Mouse (Mus musculus) midbrain, embryonic 13.5 days (tissue): ENCODE data around the gene Rab30. TPM values are rescaled to one million over a fixed set of nuclear protein-coding genes. Genes with fewer than 3 reads are reported as not detected.

Source experiments
- ATAC-seq: fragments of 200-750 bp; cut with Nextera tagmentation; 2 replicates; pipeline ENCODE4 v1.8.0; 2017; ENCODE audit warnings: mild to moderate bottlenecking, moderate TSS enrichment, moderate library complexity
- H3K27ac ChIP-seq: fragments of 300-500 bp; sonication (generic); 2 replicates; pipeline ENCODE4 v1.5.1; 2015; ENCODE audit warnings: inconsistent platforms, mild to moderate bottlenecking, moderate library complexity
- H3K27me3 ChIP-seq: fragments of 300-500 bp; sonication (generic); 2 replicates; pipeline ENCODE4 v1.6.1; 2015; ENCODE audit warnings: mild to moderate bottlenecking, inconsistent platforms
- H3K36me3 ChIP-seq: fragments of 300-500 bp; sonication (generic); 2 replicates; pipeline ENCODE4 v1.6.1; 2015; ENCODE audit warnings: mild to moderate bottlenecking, inconsistent platforms
- H3K4me1 ChIP-seq: fragments of 300-500 bp; sonication (generic); replicated peaks from 2 replicates; pipeline ENCODE4 v1.6.1; 2015; ENCODE audit warnings: inconsistent platforms
- H3K4me2 ChIP-seq: fragments of 300-500 bp; sonication (generic); replicated peaks from 2 replicates; pipeline ENCODE4 v1.6.1; 2015; ENCODE audit warnings: moderate library complexity, mild to moderate bottlenecking, inconsistent platforms
- H3K4me3 ChIP-seq: fragments of 300-500 bp; sonication (generic); replicated peaks from 2 replicates; pipeline ENCODE4 v1.5.1; 2015; ENCODE audit warnings: mild to moderate bottlenecking, inconsistent platforms
- H3K9ac ChIP-seq: fragments of 300-500 bp; sonication (generic); replicated peaks from 2 replicates; pipeline ENCODE4 v1.6.1; 2015; ENCODE audit warnings: mild to moderate bottlenecking, inconsistent platforms
- H3K9me3 ChIP-seq: fragments of 300-500 bp; sonication (generic); 2 replicates; pipeline ENCODE4 v1.6.1; 2016; ENCODE audit warnings: mild to moderate bottlenecking, inconsistent platforms
- WGBS: fragments of 180-500 bp; shearing (Covaris S2); methylation state at CpG from one replicate; pipeline ENCODE4 v1.1.7; 2015; 5-methylcytosine and 5-hydroxymethylcytosine counted together
- polyA plus RNA-seq: library from polyadenylated mRNA; unstranded; fragments of >200 nt; fragmentation: Nextera tagmentation; extraction: Ambion mirVana; gene quantifications from 2 replicates; pipeline ENCODE4 v1.2.1, GENCODE M21; 2015

Gene Rab30
- polyA plus RNA-seq, 1 experiment from 2014 or later = 21.6 TPM

DNA sequence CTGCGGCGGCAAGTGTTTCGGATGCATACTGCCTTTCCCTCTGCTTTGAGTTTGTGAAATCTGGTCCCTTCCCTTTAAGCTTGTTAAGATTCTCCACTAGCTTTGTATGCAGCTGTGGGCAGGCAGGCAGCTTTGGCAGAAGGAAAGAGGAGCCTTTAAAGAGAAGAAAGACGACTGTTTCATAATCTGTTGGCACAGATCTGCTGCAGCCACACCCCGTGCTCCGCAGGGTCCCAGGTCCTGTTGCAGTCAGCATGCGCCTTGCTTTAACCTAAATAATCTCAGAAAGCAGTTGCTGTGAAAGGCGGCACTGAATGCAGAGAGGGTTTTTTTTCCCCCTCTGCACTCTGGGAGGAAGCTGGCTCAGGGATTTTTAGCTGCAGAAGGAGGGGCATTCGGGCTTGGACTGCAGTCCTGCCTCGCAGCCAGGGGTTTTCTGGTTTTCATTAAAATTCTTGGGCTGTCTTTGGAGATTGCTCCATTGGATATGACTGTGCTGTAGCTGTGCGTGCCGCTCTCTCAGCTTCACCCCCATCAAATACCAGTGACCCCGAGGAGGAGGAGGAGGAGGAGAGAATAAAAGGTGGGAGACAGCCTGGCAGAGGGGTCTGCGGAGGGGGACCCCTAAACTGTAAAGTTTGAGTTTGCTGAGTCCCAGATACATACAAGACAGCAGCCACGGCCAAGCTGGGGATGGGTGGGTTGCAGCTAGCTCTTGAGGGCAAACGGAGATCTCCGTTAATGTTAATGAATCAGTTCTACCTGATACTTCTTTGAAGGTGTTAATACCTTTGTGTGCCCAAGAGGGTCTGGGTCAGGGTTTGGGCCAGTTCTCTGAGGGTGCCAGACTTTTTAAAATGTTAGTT, 35.9 kb downstream of the Rab30 start:
- Histone ChIP-seq H3K4me3 (peak overlapping the region; percentile 27), H3K4me1 (peaks cover 30% of the 10 kb centered on the region), H3K27me3 (no peaks in the 10 kb centered on the region), H3K4me2 (peak overlapping the region; percentile 52), H3K9me3 (no peaks in the 10 kb centered on the region), H3K9ac (peak overlapping the region; percentile 61), H3K27ac (peak overlapping the region; percentile 78), H3K36me3 (no peaks in the 10 kb centered on the region)
- ATAC-seq = peak; percentile 71
- WGBS = 20% methylated on average over 17 of the region's 17 CpGs

DNA sequence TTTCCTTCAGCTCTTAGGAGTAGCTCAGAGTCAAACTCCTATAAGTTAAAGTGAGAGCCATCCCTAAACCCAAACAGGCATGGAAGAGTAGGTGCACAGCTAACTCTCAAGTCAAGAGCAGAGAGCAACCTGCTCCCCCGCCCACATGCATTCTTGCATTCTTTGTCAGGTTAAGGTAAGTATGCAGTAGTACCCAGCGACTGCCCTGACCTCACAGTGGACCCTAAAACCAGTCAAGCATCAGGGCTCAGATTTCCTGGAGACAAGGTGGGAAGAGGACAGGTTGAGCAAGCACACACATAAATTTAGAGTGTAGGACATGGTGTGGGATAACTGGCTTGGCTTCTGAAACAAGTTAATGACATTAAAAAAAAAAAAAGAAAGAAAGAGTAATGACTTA, 37.7 kb downstream of the Rab30 start:
- no peaks in the 10 kb centered on the region for H3K27me3 ChIP-seq
- ATAC-seq = no peak
- no peak overlapping the region for H3K4me2 ChIP-seq
- no peak overlapping the region for H3K9ac ChIP-seq
- no peaks in the 10 kb centered on the region for H3K36me3 ChIP-seq
- 73% methylated on average over 2 of the region's 2 CpGs for WGBS
- H3K27ac ChIP-seq = no peak overlapping the region
- no peak overlapping the region for H3K4me3 ChIP-seq
- no peaks in the 10 kb centered on the region for H3K9me3 ChIP-seq
- peaks cover 30% of the 10 kb centered on the region for H3K4me1 ChIP-seq

DNA sequence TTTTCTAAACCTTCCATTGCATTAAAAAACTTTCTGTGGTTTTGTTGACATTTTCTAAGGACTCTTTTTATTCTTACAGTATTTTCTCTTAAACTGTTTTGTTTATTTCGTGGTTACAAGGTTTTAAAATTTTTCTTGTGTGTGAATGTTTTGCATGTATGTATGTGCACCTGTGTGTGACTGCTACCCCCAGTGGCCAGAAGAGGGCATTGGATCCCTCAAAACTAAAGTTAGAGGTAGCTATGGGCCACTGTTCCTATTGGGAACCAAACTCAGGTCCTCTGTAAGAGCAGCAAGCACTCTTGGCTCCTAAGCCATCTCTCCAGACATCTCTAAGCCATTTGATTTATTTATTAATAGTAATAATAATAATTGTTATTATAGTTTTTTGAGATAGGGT, 40.0 kb downstream of the Rab30 start:
- Histone ChIP-seq H3K9me3 (no peaks in the 10 kb centered on the region; the same call in 1 of the 2 replicates), H3K4me2 (no peak overlapping the region), H3K4me1 (peaks cover 20% of the 10 kb centered on the region), H3K4me3 (no peak overlapping the region), H3K9ac (no peak overlapping the region), H3K27me3 (no peaks in the 10 kb centered on the region), H3K36me3 (peaks cover 7% of the 10 kb centered on the region; the same call in 1 of the 2 replicates), H3K27ac (no peak overlapping the region)
- no peak for ATAC-seq
- WGBS = 92% methylated on average over 1 of the region's 1 CpGs

DNA sequence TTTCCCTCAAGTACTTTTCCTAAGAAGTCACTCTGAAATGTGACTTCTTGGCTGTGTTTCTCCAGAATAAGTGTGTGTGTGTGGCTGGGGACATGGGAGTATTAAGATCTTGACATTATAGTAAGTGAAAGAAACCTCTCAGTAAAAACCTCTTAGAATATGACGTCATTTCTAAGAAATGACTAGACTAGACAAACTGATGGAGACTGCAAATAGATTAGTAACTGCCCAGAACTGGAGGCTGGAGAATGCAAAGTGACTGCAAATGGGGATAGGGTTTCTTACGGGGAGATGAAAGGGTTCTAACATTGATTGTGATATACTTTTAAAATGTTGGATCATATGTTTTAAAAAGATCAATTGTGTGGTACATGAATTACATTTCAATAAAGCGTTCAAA, 40.5 kb downstream of the Rab30 start:
- Histone ChIP-seq H3K27me3 (no peaks in the 10 kb centered on the region), H3K27ac (no peak overlapping the region), H3K36me3 (peaks cover 7% of the 10 kb centered on the region; the same call in 1 of the 2 replicates), H3K9ac (no peak overlapping the region), H3K9me3 (no peaks in the 10 kb centered on the region; the same call in 1 of the 2 replicates), H3K4me1 (peaks cover 14% of the 10 kb centered on the region), H3K4me2 (no peak overlapping the region), H3K4me3 (no peak overlapping the region)
- ATAC-seq = no peak
- 86% methylated on average over 3 of the region's 3 CpGs for whole genome bisulfite sequencing

DNA sequence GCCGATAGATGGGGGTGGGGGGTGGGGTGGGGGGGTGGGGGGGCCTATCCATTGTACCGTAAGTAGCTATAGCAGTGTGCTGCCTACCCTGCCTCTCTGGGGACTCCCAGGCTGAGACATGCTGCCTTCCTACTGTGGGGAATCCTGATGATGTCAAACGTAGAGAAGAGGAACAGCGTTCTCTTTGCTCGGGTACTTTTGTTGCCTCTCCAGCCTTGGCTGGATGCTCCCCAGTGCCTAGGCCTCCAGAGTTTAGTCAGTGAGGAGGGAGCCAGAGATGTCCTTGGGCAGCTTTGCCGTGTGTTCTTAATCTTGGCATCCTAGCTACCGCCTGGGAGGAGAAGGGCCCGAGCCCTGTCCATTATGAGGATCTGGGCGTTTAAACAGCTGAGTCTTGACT, 41.1 kb downstream of the Rab30 start:
- Histone ChIP-seq H3K27ac (no peak overlapping the region), H3K36me3 (peaks cover 7% of the 10 kb centered on the region; the same call in 1 of the 2 replicates), H3K9me3 (no peaks in the 10 kb centered on the region; the same call in 1 of the 2 replicates), H3K4me1 (peaks cover 8% of the 10 kb centered on the region), H3K4me2 (no peak overlapping the region), H3K27me3 (no peaks in the 10 kb centered on the region), H3K4me3 (no peak overlapping the region), H3K9ac (no peak overlapping the region)
- 75% methylated on average over 9 of the region's 9 CpGs for WGBS
- ATAC-seq = no peak

DNA sequence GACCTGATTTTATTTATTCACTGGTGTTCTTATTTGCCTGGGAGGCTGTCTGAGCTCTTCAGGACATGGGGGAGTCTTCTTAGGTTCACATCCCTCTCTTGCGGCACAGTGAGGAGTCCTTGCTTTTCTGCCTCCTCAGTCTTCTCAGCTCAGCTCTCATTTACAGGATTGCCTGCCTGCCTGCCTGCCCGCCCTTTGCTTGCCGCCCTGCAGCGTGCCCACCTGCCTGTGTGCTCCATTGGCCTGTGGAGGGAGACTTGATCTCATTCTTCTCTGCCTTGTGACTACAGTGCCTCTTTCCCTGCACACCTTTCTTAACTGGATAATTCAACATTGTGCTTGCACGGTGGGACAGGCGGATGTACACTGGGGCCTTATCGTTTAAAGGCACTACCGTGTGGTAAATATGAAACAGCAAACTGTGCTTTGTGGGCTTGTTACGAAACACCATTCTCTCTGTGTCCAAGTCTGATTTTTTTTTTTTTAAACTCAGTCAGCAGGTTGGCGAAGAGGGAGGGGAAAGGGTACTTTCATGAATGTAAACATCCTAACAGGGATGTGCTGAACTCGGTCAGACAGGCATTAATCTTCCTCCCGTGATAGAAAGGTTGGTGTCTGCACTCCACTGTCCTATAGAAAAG, 41.9 kb downstream of the Rab30 start:
- Histone ChIP-seq H3K27ac (no peak overlapping the region), H3K4me2 (no peak overlapping the region), H3K27me3 (no peaks in the 10 kb centered on the region), H3K9me3 (no peaks in the 10 kb centered on the region; the same call in 1 of the 2 replicates), H3K36me3 (peaks cover 7% of the 10 kb centered on the region; the same call in 1 of the 2 replicates), H3K4me3 (no peak overlapping the region), H3K4me1 (peaks cover under 1% of the 10 kb centered on the region), H3K9ac (no peak overlapping the region)
- 77% methylated on average over 12 of the region's 12 CpGs for WGBS
- no peak for ATAC-seq

DNA sequence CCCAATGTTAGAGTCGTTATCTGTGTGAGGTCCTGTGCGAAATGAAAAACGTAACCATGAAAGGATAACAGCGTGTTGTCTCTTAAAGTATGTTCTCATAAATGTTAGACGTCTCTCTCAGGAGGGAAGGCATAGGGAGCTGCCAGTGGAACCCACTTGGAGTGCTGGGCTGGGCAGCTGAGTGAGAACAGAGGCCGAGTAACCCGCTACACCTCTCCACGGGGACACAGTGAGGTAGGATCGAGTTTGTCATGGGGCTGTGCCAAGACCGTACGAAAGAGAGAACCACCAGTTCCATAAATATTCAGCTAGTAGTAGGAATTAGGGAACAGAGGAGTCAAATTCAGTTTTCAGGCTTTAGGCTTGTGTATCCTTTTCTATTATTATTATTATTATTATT, 42.5 kb downstream of the Rab30 start:
- H3K4me3 ChIP-seq = no peak overlapping the region
- H3K27me3 ChIP-seq = no peaks in the 10 kb centered on the region
- H3K27ac ChIP-seq = no peak overlapping the region
- H3K36me3 ChIP-seq = peaks cover 7% of the 10 kb centered on the region; the same call in 1 of the 2 replicates
- 90% methylated on average over 11 of the region's 11 CpGs for WGBS
- H3K9me3 ChIP-seq = no peaks in the 10 kb centered on the region; the same call in 1 of the 2 replicates
- no peak for ATAC-seq
- H3K4me2 ChIP-seq = no peak overlapping the region
- H3K9ac ChIP-seq = no peak overlapping the region
- H3K4me1 ChIP-seq = no peaks in the 10 kb centered on the region

DNA sequence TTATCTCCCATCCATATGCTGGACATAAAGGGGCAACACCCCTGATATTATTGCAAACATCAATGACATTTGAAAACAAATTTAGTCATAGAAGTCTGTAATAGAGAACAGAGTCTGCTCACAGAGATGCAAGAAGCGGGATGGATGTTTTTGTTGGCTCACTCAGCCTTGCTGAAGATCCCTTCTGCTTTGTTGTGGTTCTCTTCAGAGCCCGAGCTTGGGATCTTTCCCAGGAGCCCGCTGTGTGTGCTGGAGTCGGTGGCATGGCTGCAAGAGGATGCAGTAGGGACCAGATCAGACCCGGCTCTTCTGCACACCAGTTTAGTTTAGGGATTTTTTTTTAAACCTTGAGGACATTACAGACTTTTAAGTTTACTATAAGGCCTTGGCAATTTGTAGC, 54.3 kb downstream of the Rab30 start:
- no peaks in the 10 kb centered on the region for H3K27me3 ChIP-seq
- no peak overlapping the region for H3K27ac ChIP-seq
- peaks cover 17% of the 10 kb centered on the region for H3K4me1 ChIP-seq
- ATAC-seq = no peak
- H3K4me3 ChIP-seq = no peak overlapping the region
- H3K9me3 ChIP-seq = no peaks in the 10 kb centered on the region
- 92% methylated on average over 5 of the region's 5 CpGs for WGBS
- H3K36me3 ChIP-seq = no peaks in the 10 kb centered on the region
- H3K9ac ChIP-seq = no peak overlapping the region
- H3K4me2 ChIP-seq = no peak overlapping the region

DNA sequence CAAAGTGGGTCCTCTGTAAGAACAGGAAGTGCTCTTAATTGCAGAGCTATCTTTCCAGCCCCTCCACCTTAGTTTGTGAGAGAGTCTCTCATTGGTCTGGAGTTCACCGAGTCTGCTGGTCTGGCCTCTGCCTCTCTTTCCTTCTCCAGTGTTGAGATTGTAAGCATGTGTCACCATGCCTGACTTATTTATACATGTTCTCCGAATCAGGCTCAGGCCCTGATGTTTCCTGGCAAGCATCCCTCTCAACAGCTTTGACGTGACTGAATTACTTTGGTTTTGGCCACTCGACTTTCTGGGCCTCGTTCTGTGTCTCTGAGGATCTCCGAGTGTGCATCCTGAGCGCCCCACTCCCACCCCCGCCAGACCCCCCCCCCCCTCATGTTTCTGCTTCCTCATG, 55.4 kb downstream of the Rab30 start:
- Histone ChIP-seq H3K9me3 (no peaks in the 10 kb centered on the region), H3K9ac (no peak overlapping the region), H3K4me3 (no peak overlapping the region), H3K27ac (no peak overlapping the region), H3K4me1 (peaks cover 17% of the 10 kb centered on the region), H3K4me2 (no peak overlapping the region), H3K36me3 (no peaks in the 10 kb centered on the region), H3K27me3 (no peaks in the 10 kb centered on the region)
- WGBS = 91% methylated on average over 8 of the region's 8 CpGs
- ATAC-seq = no peak

DNA sequence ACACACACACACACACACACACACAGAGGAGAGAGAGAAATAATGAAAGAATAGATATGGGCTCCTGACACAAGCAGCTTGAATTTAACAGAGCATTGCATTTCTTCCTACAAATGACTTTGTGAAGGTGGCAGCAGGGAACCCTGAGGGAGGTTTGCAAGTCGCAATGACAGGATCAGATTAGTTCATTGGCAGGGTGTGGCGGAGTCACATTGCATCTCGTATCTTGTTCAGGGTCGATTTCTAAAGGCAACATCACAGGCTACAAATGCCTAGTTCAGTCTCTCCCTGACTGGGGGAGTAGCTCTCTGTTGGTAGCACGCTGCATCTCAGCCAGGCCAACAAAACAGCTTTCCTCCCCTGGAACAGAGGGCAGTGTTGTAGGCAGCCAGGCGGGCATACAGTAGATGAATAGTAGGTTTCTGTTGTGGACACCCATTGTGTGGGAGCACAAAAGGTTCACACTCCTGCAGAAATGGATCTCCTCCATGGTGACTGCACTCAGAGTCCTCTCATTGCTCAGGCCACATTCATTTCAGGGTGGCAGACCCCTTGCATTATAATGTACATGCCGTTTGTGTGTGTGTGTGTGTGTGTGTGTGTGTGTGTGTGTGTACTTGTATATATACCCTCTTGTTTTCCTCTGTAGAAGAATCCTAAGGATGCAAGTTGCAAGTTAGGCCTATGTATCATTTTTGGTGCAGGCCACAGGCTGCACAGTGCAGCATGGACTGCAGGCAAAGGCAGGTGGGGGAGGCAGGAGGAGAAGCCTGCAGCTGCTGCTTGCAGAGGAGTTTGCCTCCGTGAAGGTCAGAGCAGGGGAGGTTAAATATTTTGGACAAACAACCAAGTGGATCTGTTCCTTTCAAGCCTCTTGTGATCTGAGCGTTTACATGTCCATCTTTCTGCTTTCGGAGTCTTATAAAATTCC, 58.5 kb downstream of the Rab30 start:
- no peaks in the 10 kb centered on the region for H3K9me3 ChIP-seq
- no peak overlapping the region for H3K4me2 ChIP-seq
- WGBS = 60% methylated on average over 10 of the region's 10 CpGs
- H3K4me1 ChIP-seq = peaks cover 17% of the 10 kb centered on the region
- peak; percentile 45; the same call in 1 of the 2 replicates for ATAC-seq
- H3K4me3 ChIP-seq = no peak overlapping the region
- no peaks in the 10 kb centered on the region for H3K36me3 ChIP-seq
- H3K27ac ChIP-seq = peak overlapping the region; percentile 25; the same call in 1 of the 2 replicates
- no peaks in the 10 kb centered on the region for H3K27me3 ChIP-seq
- 0 out of 2 replicates have a peak overlapping the region, but pooled peaks have one; percentile 4 for H3K9ac ChIP-seq

DNA sequence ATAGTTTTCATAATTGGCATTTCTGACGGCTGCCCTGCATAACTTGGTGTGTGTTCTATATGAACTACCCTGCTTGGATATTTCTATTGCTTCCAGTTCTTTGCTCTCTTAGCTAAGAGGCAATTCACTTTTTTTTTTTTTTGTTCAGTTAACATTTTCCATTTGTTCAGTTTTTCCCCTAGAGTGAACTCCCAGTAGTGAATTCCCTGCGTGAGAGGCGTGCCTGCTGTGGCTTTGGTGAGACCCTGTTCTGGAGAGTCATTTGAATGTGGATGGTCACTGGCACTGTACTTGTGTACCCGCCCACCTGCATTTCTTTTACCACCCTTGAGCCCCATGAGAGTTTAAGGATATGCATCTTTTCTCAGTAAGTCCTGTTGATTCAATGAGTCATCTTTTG, 60.8 kb downstream of the Rab30 start:
- 82% methylated on average over 4 of the region's 4 CpGs for WGBS
- no peak for ATAC-seq

More for the DNA sequence above, 60.8 kb downstream of the Rab30 start:
- Histone ChIP-seq H3K9me3 (no peaks in the 10 kb centered on the region), H3K36me3 (no peaks in the 10 kb centered on the region), H3K4me1 (peaks cover 26% of the 10 kb centered on the region), H3K27ac (no peak overlapping the region), H3K4me2 (no peak overlapping the region), H3K4me3 (no peak overlapping the region), H3K27me3 (no peaks in the 10 kb centered on the region), H3K9ac (no peak overlapping the region)
